Mouse (Mus musculus): ENCODE measurements around the gene Cpe. TPM values are rescaled to one million over a fixed set of nuclear protein-coding genes. Genes with fewer than 3 reads are reported as not detected.

The Cpe gene
- total and polyA plus RNA-seq, 2 experiments, result 0.28 to 1.0 TPM

DNA sequence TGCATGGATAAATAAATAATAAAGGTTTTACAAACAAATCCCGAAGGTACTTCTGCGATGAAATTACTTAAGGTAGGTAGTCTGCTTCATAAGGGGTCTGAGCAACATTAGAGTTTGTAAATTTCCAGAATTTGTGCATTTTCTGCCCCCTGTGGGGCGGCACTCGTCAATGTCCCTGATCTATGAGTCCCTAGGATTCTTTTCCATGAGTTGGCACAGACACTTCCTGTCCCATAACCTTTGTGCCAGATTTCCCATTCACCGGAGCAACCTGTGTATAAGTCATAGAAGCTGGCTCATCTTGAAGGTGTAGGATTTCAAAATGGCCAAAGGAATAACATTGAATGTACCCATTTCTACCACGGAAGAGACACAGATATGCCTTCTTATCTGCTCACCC is 2.5 kb downstream of the Cpe start:
- Histone ChIP-seq H3K27ac (replicated peaks; ENCODE audit: insufficient read depth, low read depth, low read length) (no peak overlapping the region), H3K4me3 (ENCODE audit: insufficient read depth, low read depth, low read length) (no peak overlapping the region), H3K36me3 (ENCODE audit: control insufficient read depth, insufficient read depth, low read length) (no peaks in the 10 kb centered on the region), H3K79me2 (ENCODE audit: control insufficient read depth, insufficient read depth, low read length) (no peaks in the 10 kb centered on the region), H3K4me1 (ENCODE audit: control insufficient read depth, insufficient read depth, low read length) (peaks cover 2% of the 10 kb centered on the region; the same call in 1 of the 2 replicates), H3K9ac (ENCODE audit: low read depth, low read length) (no peak overlapping the region), H3K27me3 (ENCODE audit: control insufficient read depth, insufficient read depth, low read length) (peaks cover 3% of the 10 kb centered on the region; the same call in 1 of the 2 replicates)
- DNase-seq (ENCODE audit: extremely low read depth, low read depth, low spot score), result no peak
- TF ChIP-seq CTCF (IDR thresholded peaks at IDR 0.05; ENCODE audit: low read depth, low read length) (no peak), POLR2A (IDR thresholded peaks at IDR 0.05; ENCODE audit: extremely low read depth, insufficient read depth, low read length) (no peak)
- 81% methylated on average over 6 of the region's 6 CpGs for WGBS

DNA sequence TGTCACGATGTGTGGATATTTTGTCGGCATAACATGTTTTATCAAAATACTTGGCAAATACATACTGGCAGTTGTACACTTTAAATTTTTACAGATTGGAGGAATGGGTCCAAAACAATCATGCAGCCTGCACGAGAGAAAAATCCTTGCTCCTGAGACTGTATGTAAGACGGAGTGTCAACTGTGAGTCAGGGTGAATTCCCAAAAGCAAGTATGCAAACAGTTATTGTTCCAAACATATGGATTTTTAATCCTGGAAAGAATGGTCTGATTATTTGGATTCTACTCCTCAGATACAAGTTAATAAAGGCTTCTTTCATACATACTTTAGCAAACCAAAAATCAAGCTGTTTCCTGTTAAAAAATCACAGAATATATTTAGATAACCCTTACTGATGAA is 4.1 kb downstream of the Cpe start:
- peaks cover 3% of the 10 kb centered on the region; the same call in 1 of the 2 replicates for H3K27me3 ChIP-seq (ENCODE audit: control insufficient read depth, insufficient read depth, low read length)
- H3K4me1 ChIP-seq (ENCODE audit: control insufficient read depth, insufficient read depth, low read length), result peaks cover 2% of the 10 kb centered on the region; the same call in 1 of the 2 replicates
- H3K36me3 ChIP-seq (ENCODE audit: control insufficient read depth, insufficient read depth, low read length), result no peaks in the 10 kb centered on the region
- TF ChIP-seq POLR2A (IDR thresholded peaks at IDR 0.05; ENCODE audit: extremely low read depth, insufficient read depth, low read length), result no peak
- TF ChIP-seq CTCF (IDR thresholded peaks at IDR 0.05; ENCODE audit: low read depth, low read length), result no peak
- whole genome bisulfite sequencing, result 75% methylated on average over 4 of the region's 4 CpGs
- H3K9ac ChIP-seq (ENCODE audit: low read depth, low read length), result no peak overlapping the region
- H3K27ac ChIP-seq (replicated peaks; ENCODE audit: insufficient read depth, low read depth, low read length), result no peak overlapping the region
- no peak for DNase-seq (ENCODE audit: extremely low read depth, low read depth, low spot score)
- H3K4me3 ChIP-seq (ENCODE audit: insufficient read depth, low read depth, low read length), result no peak overlapping the region
- H3K79me2 ChIP-seq (ENCODE audit: control insufficient read depth, insufficient read depth, low read length), result no peaks in the 10 kb centered on the region

DNA sequence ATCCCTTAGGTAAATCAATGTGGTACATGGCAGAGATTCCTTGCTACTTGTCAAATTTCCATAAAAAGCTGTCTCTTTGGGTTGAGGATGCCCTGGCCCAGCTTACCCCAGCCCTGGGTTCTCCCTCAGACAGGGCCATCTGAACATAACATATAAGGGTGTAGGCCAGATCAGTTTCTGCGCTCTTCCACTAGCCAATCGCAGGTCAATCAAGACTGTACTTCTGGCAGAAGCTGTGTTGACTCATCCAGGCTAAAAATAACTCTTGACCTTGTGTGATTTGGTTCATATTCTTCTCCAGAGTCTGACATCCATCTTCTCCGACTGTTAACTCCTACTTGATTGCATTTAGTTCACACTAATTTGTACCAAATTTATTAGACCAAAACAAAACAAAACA is 4.7 kb downstream of the Cpe start:
- Histone ChIP-seq H3K27ac (replicated peaks; ENCODE audit: insufficient read depth, low read depth, low read length) (no peak overlapping the region), H3K27me3 (ENCODE audit: control insufficient read depth, insufficient read depth, low read length) (peaks cover 3% of the 10 kb centered on the region; the same call in 1 of the 2 replicates), H3K9ac (ENCODE audit: low read depth, low read length) (no peak overlapping the region), H3K4me3 (ENCODE audit: insufficient read depth, low read depth, low read length) (no peak overlapping the region), H3K4me1 (ENCODE audit: control insufficient read depth, insufficient read depth, low read length) (peaks cover 2% of the 10 kb centered on the region; the same call in 1 of the 2 replicates), H3K79me2 (ENCODE audit: control insufficient read depth, insufficient read depth, low read length) (no peaks in the 10 kb centered on the region), H3K36me3 (ENCODE audit: control insufficient read depth, insufficient read depth, low read length) (no peaks in the 10 kb centered on the region)
- no peak for DNase-seq (ENCODE audit: extremely low read depth, low read depth, low spot score)
- TF ChIP-seq CTCF (IDR thresholded peaks at IDR 0.05; ENCODE audit: low read depth, low read length), result no peak
- TF ChIP-seq POLR2A (IDR thresholded peaks at IDR 0.05; ENCODE audit: extremely low read depth, insufficient read depth, low read length), result no peak
- 58% methylated on average over 3 of the region's 3 CpGs for WGBS

DNA sequence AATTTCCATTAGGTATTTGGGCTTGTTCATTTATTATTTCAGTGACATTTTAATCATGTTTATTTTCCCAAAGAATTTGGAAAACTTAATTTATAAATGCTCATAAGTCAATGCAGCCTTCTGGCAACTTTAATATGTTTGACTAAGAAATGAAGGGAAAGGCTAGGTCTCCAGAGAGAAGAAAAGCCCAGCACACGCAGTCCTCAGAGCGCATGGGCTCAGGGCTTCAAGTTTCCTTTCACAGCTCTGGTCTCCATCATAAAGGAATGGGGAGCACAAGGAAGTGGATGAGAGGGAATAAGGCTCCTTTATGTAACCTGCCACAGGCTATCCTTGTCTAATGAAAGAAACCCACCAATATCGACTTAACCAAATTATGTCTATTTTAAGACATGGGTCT is 10.4 kb downstream of the Cpe start:
- no peaks in the 10 kb centered on the region for H3K36me3 ChIP-seq (ENCODE audit: control insufficient read depth, insufficient read depth, low read length)
- H3K27ac ChIP-seq (replicated peaks; ENCODE audit: insufficient read depth, low read depth, low read length), result no peak overlapping the region
- no peak for DNase-seq (ENCODE audit: extremely low read depth, low read depth, low spot score)
- H3K4me1 ChIP-seq (ENCODE audit: control insufficient read depth, insufficient read depth, low read length), result no peaks in the 10 kb centered on the region
- no peak overlapping the region for H3K4me3 ChIP-seq (ENCODE audit: insufficient read depth, low read depth, low read length)
- H3K9ac ChIP-seq (ENCODE audit: low read depth, low read length), result no peak overlapping the region
- TF ChIP-seq POLR2A (IDR thresholded peaks at IDR 0.05; ENCODE audit: extremely low read depth, insufficient read depth, low read length), result no peak
- no peak for TF ChIP-seq CTCF (IDR thresholded peaks at IDR 0.05; ENCODE audit: low read depth, low read length)
- 85% methylated on average over 3 of the region's 3 CpGs for WGBS
- H3K27me3 ChIP-seq (ENCODE audit: control insufficient read depth, insufficient read depth, low read length), result no peaks in the 10 kb centered on the region
- no peaks in the 10 kb centered on the region for H3K79me2 ChIP-seq (ENCODE audit: control insufficient read depth, insufficient read depth, low read length)

DNA sequence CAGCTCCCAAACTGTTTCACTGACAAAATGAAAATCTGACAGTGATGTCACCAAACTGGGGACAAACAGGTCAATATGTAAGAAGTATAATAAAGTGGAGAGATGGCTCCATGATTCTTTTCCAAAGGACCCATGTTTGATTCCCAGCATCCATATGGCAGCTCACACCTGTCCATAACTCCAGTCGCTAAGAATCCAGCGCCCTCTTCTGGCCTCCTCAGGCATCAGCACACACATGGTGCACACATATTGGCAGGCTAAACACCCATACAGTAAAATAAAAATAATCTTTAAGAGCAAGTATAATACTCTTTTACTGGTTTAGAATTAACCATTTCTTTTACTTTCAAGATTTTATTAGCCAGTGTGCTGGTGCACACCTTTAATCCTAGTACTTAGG is 16.5 kb downstream of the Cpe start:
- no peaks in the 10 kb centered on the region for H3K27me3 ChIP-seq (ENCODE audit: control insufficient read depth, insufficient read depth, low read length)
- no peak overlapping the region for H3K27ac ChIP-seq (replicated peaks; ENCODE audit: insufficient read depth, low read depth, low read length)
- no peaks in the 10 kb centered on the region for H3K79me2 ChIP-seq (ENCODE audit: control insufficient read depth, insufficient read depth, low read length)
- no peak overlapping the region for H3K9ac ChIP-seq (ENCODE audit: low read depth, low read length)
- H3K4me3 ChIP-seq (ENCODE audit: insufficient read depth, low read depth, low read length), result no peak overlapping the region
- H3K4me1 ChIP-seq (ENCODE audit: control insufficient read depth, insufficient read depth, low read length), result no peaks in the 10 kb centered on the region
- H3K36me3 ChIP-seq (ENCODE audit: control insufficient read depth, insufficient read depth, low read length), result no peaks in the 10 kb centered on the region
- no peak for TF ChIP-seq CTCF (IDR thresholded peaks at IDR 0.05; ENCODE audit: low read depth, low read length)
- TF ChIP-seq POLR2A (IDR thresholded peaks at IDR 0.05; ENCODE audit: extremely low read depth, insufficient read depth, low read length), result no peak
- no peak for DNase-seq (ENCODE audit: extremely low read depth, low read depth, low spot score)
- WGBS, result 63% methylated on average over 2 of the region's 2 CpGs

DNA sequence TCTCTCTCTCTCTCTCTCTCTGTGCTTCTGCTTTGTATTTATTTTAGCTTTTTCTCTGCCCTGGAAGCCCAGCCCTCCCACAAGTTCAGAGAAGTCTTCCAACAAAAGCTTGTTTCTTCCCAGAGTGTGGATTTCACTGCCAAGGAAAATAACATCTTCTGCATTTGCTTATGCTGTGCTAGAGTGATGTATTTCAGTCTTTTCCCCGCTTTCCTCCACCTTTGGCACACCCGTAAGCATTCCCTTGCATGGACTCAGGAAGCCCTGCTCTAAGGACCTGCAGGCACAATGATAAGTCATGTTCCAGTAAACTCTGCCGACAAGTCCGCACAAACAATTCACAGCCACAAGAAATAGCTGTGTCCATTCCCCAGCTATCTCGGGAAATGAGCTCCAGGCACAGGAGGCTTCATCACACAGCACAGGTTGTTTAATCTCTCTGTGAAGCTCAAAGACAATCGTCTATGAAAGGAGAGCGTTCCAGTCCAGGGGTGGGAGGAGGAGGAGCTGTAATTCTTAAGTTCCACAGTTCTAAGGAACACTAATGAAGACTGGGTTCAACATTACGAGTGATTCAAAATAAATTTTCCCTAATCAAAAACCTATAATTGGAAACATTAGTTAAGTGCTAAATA is 17.8 kb downstream of the Cpe start:
- H3K4me3 ChIP-seq (ENCODE audit: insufficient read depth, low read depth, low read length), result no peak overlapping the region
- H3K27ac ChIP-seq (replicated peaks; ENCODE audit: insufficient read depth, low read depth, low read length), result no peak overlapping the region
- H3K4me1 ChIP-seq (ENCODE audit: control insufficient read depth, insufficient read depth, low read length), result no peaks in the 10 kb centered on the region
- TF ChIP-seq POLR2A (IDR thresholded peaks at IDR 0.05; ENCODE audit: extremely low read depth, insufficient read depth, low read length) (no peak), CTCF (IDR thresholded peaks at IDR 0.05; ENCODE audit: low read depth, low read length) (no peak)
- no peaks in the 10 kb centered on the region for H3K79me2 ChIP-seq (ENCODE audit: control insufficient read depth, insufficient read depth, low read length)
- no peak for DNase-seq (ENCODE audit: extremely low read depth, low read depth, low spot score)
- no peaks in the 10 kb centered on the region for H3K27me3 ChIP-seq (ENCODE audit: control insufficient read depth, insufficient read depth, low read length)
- H3K36me3 ChIP-seq (ENCODE audit: control insufficient read depth, insufficient read depth, low read length), result no peaks in the 10 kb centered on the region
- WGBS, result 81% methylated on average over 8 of the region's 8 CpGs
- no peak overlapping the region for H3K9ac ChIP-seq (ENCODE audit: low read depth, low read length)

All from liver, adult 2 months (tissue).